Mouse (Mus musculus) ovary, adult 18-20 months (tissue): ENCODE measurements around the gene Cdk8.

ENCODE experiments used
- DNase-seq: peaks from one replicate; pipeline ENCODE4 v3.0.0; 2022; ENCODE audit warnings: low spot score, mixed read lengths

The Cdk8 gene

GRCm38 (mm10) chr5:146328941-146329340 lies 97.9 kb downstream of the Cdk8 start:
- DNase-seq = no peak

- DNase-seq = no peak
Measured at GRCm38 (mm10) chr5:146329541-146329940, 98.5 kb downstream of the Cdk8 start.

DNA sequence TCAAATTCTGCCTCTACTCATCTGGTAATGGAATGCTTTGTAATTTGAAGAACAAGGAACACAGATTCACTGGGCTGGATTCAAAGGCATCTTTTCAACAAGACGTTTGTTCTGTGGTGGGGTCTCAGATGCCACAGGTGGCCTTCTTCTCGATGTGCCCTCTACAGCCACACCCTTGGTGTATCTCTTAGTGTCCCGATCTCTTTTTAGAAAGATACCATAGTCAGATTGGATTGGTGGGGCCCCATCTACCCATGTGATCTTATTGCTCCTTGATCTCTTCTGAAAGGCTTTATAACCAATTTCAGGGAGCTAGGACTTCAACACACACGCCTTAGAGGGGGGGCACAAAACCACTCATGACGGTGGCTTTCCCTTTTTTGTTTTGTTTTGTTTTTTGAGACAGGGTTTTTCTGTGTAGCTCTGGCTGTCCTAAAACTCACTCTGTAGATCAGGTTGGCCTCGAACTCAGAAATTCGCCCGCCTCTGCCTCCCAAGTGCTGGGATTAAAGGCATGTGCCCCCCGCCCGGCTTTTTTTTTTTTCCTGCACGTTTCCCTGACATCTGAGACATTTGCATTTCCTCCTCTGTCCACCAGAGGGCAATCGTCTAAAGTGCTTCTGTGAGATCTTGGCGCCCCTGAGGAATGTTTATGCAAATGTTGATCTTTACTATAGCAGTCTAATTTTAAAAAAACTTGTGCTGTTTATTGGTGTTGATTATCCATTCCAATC lies 99.2 kb downstream of the Cdk8 start:
- no peak for DNase-seq

GRCm38 (mm10) chr5:146330765-146331115 lies 99.7 kb downstream of the Cdk8 start:
- no peak for DNase-seq

DNA sequence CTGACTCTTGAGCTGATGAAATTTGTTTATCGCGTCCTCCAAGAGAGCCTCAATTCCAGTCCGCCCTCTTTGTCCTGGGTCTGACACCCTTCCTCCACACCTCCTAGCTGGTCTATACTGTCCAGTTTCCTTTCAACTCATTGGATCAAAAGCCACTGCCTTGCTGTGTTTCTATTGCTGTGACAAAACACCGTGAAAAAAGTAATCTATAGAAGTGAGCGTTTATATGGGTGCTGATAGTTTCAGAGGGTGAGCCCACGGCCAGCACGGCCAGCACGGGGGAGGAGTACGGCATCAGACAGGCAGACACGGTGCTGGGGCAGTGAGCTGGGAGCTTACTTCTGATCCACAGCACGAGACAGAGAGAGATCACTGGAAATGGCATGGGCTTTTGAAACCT lies 100.1 kb downstream of the Cdk8 start:
- no peak for DNase-seq

DNA sequence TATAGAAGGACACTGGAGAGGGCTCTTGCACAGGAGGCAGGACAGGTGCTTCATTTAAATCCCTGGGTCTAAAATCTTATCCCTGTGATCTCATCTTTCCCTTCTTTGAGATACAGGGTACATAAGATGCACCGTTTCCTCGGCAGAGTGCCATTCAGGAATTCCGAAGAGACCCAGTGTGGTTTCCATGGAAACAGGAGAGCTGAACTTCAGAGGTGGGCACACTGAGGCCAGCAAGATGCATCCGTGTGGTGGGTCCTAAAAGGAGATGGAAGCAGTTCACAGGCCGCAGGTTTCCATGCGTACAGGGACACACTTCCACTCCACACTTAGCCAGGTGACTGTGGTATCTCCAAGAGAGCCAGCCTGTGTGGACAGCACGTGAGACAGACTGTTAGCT lies 101.5 kb downstream of the Cdk8 start:
- no peak for DNase-seq

DNA sequence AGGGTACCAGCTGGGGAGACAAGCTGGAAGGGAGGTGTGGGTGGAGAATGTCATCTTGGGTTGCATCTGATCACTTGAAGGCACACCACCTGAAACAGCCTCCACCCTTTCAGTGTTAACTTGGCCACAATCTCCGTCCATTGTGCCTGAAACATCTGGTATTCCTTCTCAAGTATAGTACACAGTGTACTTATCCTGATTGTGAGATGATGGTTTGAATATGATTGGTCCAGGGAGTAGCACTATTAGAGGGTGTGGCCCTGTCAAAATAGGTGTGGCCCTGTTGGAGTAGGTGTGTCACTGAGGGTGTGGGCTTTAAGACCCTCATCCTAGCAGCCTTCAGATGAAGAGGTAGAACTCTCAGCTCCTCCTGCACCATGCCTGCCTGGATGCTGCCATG lies 103.4 kb downstream of the Cdk8 start:
- DNase-seq = no peak

DNA sequence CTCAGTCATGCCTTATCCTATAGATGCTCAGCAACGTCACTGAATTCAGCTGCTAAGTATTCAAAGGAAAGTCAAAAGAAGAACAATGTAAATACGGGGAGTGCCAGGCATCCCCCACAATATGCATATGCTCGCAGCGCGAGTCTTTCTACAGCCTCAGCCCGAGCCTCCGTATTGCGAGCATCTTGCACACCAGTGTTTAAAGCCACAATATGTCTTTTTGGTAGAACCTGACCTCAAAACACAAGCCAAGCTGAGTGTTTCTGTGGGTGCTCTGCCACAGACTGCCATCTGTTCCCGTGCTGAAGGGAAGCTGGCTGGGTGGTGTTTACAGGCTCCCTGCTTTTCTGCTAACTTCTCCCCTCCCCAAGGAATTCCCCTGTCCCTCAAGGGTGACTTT lies 107.0 kb downstream of the Cdk8 start:
- no peak for DNase-seq

- DNase-seq = no peak
Measured at GRCm38 (mm10) chr5:146340037-146340436, 109.0 kb downstream of the Cdk8 start.

DNA sequence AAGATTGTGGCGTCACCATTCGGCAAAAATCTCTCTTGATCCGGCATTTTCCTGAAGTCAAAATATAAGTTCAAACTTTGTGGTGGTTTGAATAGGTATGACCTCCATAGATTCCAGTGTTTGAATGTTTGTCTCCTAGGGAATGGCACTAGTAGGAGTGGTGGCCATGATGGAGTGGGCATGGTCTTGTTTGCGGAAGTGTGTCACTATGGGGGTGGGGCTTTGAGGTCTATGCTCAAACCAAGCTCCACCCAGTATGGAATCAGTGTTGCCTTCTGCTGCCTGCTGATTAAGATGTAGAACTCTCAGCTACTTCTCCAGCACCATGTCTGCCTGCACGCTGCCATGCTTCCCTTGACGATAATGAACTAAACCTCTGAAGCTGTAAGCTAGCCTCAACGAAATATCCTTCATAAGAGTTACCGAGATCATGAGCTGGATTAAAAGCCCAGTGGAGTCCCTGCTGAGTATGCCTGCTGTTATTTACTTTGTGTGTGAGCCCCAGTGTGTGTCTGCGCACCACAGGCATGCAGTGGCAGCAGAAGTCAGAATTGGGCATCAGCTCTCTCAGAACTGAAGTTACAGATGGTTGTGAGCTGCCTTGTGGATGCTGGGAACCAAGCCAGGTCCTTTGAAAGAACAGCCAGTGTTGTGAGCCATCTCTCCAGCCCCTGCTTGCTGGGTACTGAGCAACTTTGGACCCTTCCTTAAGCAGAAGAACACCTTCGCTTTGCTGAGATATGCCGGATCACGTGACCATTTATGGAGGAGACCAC lies 114.1 kb downstream of the Cdk8 start:
- no peak for DNase-seq

DNA sequence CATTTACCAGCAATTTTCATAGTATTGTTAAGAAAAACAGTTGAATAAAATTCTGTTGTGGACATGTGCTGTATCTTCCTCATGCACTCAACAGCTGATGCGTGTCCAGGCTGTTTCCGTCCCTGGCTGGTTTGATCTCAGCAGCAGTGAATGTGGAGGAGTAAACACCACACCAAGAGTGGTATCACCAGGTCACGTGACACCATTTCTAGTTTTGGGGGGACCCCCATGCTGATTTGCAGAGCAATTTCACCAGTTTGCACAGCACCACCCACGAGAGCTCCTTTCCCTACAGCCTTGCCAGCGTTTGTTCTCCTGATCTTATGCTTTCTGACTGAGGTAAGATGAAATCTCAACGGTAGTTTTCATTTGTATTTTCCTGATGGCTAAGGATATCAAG lies 116.1 kb downstream of the Cdk8 start:
- DNase-seq = no peak

- no peak for DNase-seq
Measured at GRCm38 (mm10) chr5:146349183-146349582, 118.2 kb downstream of the Cdk8 start.

DNA sequence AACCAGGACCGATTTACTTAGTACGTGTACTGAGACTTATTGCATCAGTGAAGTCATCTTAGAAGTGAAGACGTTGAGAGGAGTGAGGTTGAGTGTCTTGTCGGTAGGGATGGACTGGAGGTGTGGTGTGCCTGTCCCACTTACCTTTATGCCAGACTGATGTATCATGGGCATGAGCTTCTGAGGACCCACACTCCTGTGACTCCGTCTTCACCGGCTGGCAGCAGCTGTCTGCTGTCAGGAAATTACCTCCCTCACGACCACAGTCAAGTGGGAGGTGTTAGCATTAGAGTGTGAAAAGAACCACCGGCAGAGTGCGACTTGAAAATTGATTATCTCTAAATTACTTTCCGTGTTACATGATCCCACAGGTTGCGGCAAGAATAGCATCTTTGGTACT lies 119.8 kb downstream of the Cdk8 start:
- DNase-seq = no peak

DNA sequence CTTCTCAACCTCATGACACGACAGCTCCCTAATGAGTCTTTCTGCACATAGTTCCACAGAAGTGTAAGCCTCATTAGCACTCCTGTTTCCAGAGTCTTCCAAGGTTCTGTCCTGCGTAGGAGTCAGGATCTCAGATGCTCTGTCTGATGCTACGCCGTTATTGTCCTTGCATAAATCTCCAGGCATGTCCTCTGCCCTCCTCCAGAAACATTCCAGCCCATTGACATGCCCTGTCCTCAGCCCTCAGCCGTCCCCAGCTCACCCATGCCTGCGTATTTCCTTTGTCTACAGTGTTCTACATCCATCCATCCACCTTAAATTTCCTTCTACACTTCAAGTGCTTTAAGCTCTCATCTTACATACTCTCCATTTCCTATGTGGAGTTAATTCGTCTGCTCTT lies 121.0 kb downstream of the Cdk8 start:
- no peak for DNase-seq
